Mouse (Mus musculus): Measurements from ENCODE around the gene Sec14l1. TPM values are rescaled to one million over a fixed set of nuclear protein-coding genes. Genes with fewer than 3 reads are reported as not detected.

The Sec14l1 gene
- polyA plus RNA-seq, 1 experiment: 123 TPM

DNA sequence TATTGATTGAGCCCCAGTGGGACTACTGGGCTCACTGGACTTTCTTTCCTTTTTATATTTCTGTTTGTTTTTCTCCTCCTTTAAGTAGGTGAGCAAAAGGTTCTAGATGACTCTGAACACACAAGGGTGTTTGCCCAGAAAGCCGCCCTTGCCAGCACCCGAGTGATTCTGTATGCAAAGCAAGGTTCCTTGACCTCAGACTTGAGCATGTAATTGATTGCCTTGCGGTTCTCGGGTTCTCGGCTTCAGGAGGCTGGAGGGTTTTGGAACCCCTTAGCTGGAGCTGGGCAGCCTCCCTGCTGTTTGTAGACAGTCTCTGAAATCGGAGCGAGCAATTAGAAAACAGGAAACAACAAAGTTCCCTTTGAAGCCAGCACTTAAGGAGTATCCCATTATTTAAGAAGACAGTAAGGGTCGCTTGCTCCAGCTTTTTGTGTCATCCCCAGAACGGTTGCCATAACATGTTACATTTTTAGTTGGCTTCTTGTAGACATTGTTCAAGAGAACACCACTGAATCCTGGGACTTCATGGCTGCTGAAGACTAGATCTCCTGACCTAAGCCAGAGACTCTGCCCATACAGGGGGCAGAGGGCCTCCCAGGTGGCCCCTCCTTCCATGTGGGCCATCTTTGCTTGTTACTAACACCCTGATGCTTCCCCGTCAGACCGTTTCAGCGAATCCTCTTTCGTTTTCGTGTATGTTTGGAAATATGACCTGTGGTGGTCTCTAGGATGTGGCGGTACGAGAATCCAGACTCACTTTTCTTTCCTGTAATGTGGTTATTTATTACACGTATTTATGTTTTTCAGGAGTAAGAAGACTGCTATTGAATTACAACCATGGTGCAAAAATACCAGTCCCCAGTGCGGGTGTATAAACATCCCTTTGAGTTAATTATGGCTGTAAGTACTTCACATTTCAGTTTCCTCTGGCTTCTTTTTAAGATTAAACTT, 1.7 kb downstream of the Sec14l1 start:
- TF ChIP-seq POLR2A (IDR thresholded peaks at IDR 0.05; ENCODE audit: borderline replicate concordance, extremely low read depth, low read depth, low read length): no peak
- no peak for TF ChIP-seq CTCF (IDR thresholded peaks at IDR 0.05; ENCODE audit: insufficient read depth, low read length)
- DNase-seq: peak; percentile 58
- H3K4me3 ChIP-seq (replicated peaks; ENCODE audit: extremely low read depth, low read depth, low read length): peak overlapping the region; percentile 100

DNA sequence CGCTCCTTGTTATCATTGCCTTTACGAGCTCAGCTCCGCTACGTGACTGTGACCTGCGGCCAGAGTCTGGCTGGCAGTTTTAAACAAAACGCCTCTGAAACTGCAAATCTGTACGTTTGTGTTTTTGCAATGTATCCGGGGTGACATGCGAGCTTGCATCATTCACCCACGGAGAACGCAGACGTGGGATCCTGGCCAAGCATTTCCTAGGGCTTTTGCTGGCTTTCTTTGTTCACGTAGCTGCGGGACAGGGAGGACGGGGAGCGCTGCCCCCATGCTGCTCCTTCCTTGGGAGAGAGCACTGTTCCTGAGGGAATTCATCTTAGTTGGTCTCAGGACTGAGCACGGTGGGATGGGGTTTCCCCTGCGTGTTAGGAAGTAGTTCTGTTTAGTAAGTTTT, 2.4 kb downstream of the Sec14l1 start:
- DNase-seq: no peak
- TF ChIP-seq CTCF (IDR thresholded peaks at IDR 0.05; ENCODE audit: insufficient read depth, low read length) (no peak), POLR2A (IDR thresholded peaks at IDR 0.05; ENCODE audit: borderline replicate concordance, extremely low read depth, low read depth, low read length) (no peak)
- 22% methylated on average over 18 of the region's 18 CpGs for WGBS
- peaks cover 33% of the 10 kb centered on the region for H3K4me1 ChIP-seq (ENCODE audit: control insufficient read depth, insufficient read depth, low read length)
- peak overlapping the region; percentile 12 for H3K4me3 ChIP-seq (replicated peaks; ENCODE audit: extremely low read depth, low read depth, low read length)

More for the DNA sequence above, 1.7 kb downstream of the Sec14l1 start:
- 21% methylated on average over 18 of the region's 18 CpGs for WGBS
- peaks cover 31% of the 10 kb centered on the region for H3K4me1 ChIP-seq (ENCODE audit: control insufficient read depth, insufficient read depth, low read length)

GRCm38 (mm10) chr11:117117791-117118190, 2.8 kb downstream of the Sec14l1 start:
- WGBS: 50% methylated on average over 7 of the region's 7 CpGs
- peaks cover 37% of the 10 kb centered on the region for H3K4me1 ChIP-seq (ENCODE audit: control insufficient read depth, insufficient read depth, low read length)
- peak overlapping the region; percentile 21 for H3K4me3 ChIP-seq (replicated peaks; ENCODE audit: extremely low read depth, low read depth, low read length)
- no peak for TF ChIP-seq POLR2A (IDR thresholded peaks at IDR 0.05; ENCODE audit: borderline replicate concordance, extremely low read depth, low read depth, low read length)
- no peak for TF ChIP-seq CTCF (IDR thresholded peaks at IDR 0.05; ENCODE audit: insufficient read depth, low read length)
- no peak for DNase-seq

- DNase-seq: no peak
- WGBS: 41% methylated on average over 4 of the region's 4 CpGs
These were observed 3.3 kb downstream of the Sec14l1 start for GRCm38 (mm10) chr11:117118248-117118647.

DNA sequence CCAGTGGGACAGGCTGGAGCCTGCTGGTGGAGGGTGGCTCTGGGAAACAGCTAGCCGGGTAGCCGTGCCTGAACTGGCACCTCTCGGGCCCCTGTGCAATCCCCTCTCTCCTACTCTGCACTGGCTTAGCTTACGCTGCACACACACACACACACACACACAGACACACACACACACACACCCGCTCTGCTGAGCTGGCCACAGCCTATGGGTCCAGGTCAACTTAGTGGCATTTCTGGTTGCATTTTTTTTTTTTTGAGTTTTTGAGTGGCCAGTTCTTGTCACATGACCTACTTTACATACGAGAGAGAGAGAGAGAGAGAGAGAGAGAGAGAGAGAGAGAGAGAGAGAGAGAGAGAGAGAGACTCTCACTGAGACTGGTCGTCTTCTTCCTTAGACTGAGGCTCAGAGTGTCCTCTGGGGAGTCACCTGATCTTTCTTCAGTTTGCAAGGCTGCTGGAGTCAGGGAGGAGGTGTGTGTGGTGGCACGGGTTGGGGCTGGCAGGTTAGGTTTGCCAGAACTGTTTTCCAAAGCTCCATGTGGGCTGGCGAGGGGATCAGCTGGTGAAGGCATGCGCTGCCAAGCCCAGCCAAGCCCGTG, 3.9 kb downstream of the Sec14l1 start:
- H3K4me3 ChIP-seq (replicated peaks; ENCODE audit: extremely low read depth, low read depth, low read length): no peak overlapping the region
- peaks cover 39% of the 10 kb centered on the region for H3K4me1 ChIP-seq (ENCODE audit: control insufficient read depth, insufficient read depth, low read length)
- TF ChIP-seq POLR2A (IDR thresholded peaks at IDR 0.05; ENCODE audit: borderline replicate concordance, extremely low read depth, low read depth, low read length): no peak
- no peak for TF ChIP-seq CTCF (IDR thresholded peaks at IDR 0.05; ENCODE audit: insufficient read depth, low read length)
- no peak for DNase-seq
- WGBS: 28% methylated on average over 11 of the region's 11 CpGs

More at GRCm38 (mm10) chr11:117118248-117118647, 3.3 kb downstream of the Sec14l1 start:
- no peak for TF ChIP-seq CTCF (IDR thresholded peaks at IDR 0.05; ENCODE audit: insufficient read depth, low read length)
- TF ChIP-seq POLR2A (IDR thresholded peaks at IDR 0.05; ENCODE audit: borderline replicate concordance, extremely low read depth, low read depth, low read length): no peak
- H3K4me3 ChIP-seq (replicated peaks; ENCODE audit: extremely low read depth, low read depth, low read length): no peak overlapping the region
- H3K4me1 ChIP-seq (ENCODE audit: control insufficient read depth, insufficient read depth, low read length): peaks cover 39% of the 10 kb centered on the region

- TF ChIP-seq CTCF (IDR thresholded peaks at IDR 0.05; ENCODE audit: insufficient read depth, low read length) (no peak), POLR2A (IDR thresholded peaks at IDR 0.05; ENCODE audit: borderline replicate concordance, extremely low read depth, low read depth, low read length) (no peak)
- DNase-seq: no peak
- Histone ChIP-seq H3K4me1 (ENCODE audit: control insufficient read depth, insufficient read depth, low read length) (peaks cover 46% of the 10 kb centered on the region), H3K4me3 (replicated peaks; ENCODE audit: extremely low read depth, low read depth, low read length) (no peak overlapping the region)
- 27% methylated on average over 4 of the region's 5 CpGs for WGBS
These were observed 4.8 kb downstream of the Sec14l1 start for GRCm38 (mm10) chr11:117119723-117120122.

DNA sequence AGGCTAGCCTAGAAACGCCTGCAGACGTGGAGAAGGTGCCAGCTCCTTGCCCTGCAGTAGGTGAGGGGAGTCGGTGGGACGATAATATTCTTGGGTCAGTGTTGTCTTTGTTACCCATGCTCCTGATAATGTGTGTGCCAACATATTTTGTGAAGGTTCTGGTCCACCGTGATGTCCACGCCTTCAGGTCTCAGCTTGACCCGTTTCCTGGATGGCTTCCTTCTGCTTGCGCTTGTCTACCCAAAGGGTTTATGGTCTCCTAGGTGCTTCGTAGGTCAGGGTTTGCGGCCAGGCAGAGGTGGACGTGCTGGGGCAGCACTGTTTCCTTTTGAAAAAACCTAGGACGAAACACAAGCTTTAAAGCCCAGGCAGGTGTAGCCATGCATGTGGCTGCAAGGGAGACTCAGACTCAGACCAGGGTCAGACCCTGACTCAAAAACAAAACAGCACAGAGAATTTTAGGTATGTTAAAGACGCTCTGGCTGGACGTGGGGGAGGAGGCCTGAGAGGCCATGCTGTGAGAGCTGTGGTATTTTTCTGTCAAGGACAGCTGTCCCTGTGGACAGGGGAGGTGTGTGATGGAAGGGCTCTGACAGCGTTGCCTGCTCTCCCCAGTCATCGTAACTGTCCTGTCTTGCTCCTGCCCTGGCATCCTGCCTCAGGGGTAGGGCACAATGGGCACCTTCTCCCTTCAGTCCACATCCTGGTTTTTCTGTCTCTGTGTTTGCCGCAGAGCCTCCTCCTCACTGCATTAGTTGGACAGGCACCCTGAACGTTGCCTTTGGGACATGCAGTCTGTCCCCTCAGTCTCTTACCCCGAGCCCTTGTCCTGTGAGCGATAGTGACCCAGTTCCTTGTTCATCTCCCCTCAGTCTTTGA, 5.6 kb downstream of the Sec14l1 start:
- H3K4me3 ChIP-seq (replicated peaks; ENCODE audit: extremely low read depth, low read depth, low read length): no peak overlapping the region
- DNase-seq: no peak
- TF ChIP-seq POLR2A (IDR thresholded peaks at IDR 0.05; ENCODE audit: borderline replicate concordance, extremely low read depth, low read depth, low read length) (no peak), CTCF (IDR thresholded peaks at IDR 0.05; ENCODE audit: insufficient read depth, low read length) (no peak)
- H3K4me1 ChIP-seq (ENCODE audit: control insufficient read depth, insufficient read depth, low read length): peaks cover 46% of the 10 kb centered on the region
- 37% methylated on average over 20 of the region's 20 CpGs for WGBS

DNA sequence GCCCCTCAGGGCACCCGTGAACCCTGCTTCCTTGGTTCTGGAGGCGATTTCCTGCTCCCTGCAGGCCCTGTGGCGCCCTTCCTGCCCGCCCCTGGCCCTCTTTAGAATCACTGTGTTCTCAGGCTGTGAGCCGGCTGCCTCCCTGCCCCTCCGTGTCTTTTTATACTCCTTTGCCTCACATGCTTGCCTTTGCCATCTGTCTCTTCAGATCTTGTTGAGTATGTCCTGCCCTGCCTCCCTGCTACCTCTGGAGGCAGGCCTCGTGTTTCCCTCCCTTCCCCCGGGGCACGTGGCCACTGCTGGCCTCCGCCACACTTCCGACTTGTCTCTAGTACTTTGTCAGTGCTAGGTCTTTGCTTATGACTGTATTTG, 6.2 kb downstream of the Sec14l1 start:
- Histone ChIP-seq H3K4me1 (ENCODE audit: control insufficient read depth, insufficient read depth, low read length) (peaks cover 46% of the 10 kb centered on the region), H3K4me3 (replicated peaks; ENCODE audit: extremely low read depth, low read depth, low read length) (no peak overlapping the region)
- 15% methylated on average over 11 of the region's 11 CpGs for WGBS
- TF ChIP-seq POLR2A (IDR thresholded peaks at IDR 0.05; ENCODE audit: borderline replicate concordance, extremely low read depth, low read depth, low read length) (no peak), CTCF (IDR thresholded peaks at IDR 0.05; ENCODE audit: insufficient read depth, low read length) (no peak)
- DNase-seq: no peak

- Histone ChIP-seq H3K4me3 (replicated peaks; ENCODE audit: extremely low read depth, low read depth, low read length) (no peak overlapping the region), H3K4me1 (ENCODE audit: control insufficient read depth, insufficient read depth, low read length) (peaks cover 42% of the 10 kb centered on the region)
- TF ChIP-seq CTCF (IDR thresholded peaks at IDR 0.05; ENCODE audit: insufficient read depth, low read length): no peak
- TF ChIP-seq POLR2A (IDR thresholded peaks at IDR 0.05; ENCODE audit: borderline replicate concordance, extremely low read depth, low read depth, low read length): no peak
- DNase-seq: no peak
- WGBS: 59% methylated on average over 6 of the region's 6 CpGs
These were observed 7.0 kb downstream of the Sec14l1 start for GRCm38 (mm10) chr11:117121954-117122353.

Measured in lung, adult 2 months (tissue).